Mouse (Mus musculus) limb, embryonic 11.5 days (tissue): ENCODE results near the gene Hes5. TPM values are rescaled to one million over a fixed set of nuclear protein-coding genes. Genes with fewer than 3 reads are reported as not detected.

ENCODE experiments used
- ATAC-seq: fragments of 200-750 bp; cut with Nextera tagmentation; 2 replicates; pipeline ENCODE4 v1.8.0; 2017; ENCODE audit warnings: low read depth; ENCODE audit not compliant: insufficient number of reproducible peaks, low FRiP score, low TSS enrichment
- DNase-seq: peaks from one replicate; pipeline ENCODE4 v3.0.0-alpha.2; 2015; ENCODE audit warnings: low spot score
- H3K27ac ChIP-seq: fragments of 300-500 bp; sonication (generic); replicated peaks from 2 replicates; pipeline ENCODE4 v1.5.1; 2014; ENCODE audit warnings: low read depth, mild to moderate bottlenecking, low read length
- H3K27me3 ChIP-seq: fragments of 300-500 bp; sonication (generic); 2 replicates; pipeline ENCODE4 v1.6.1; 2014; ENCODE audit warnings: mild to moderate bottlenecking, low read length, mixed read lengths; ENCODE audit not compliant: control insufficient read depth, insufficient read depth
- H3K36me3 ChIP-seq: fragments of 300-500 bp; sonication (generic); 2 replicates; pipeline ENCODE4 v1.6.1; 2014; ENCODE audit warnings: mild to moderate bottlenecking, low read length, moderate library complexity, mixed read lengths; ENCODE audit not compliant: control insufficient read depth, insufficient read depth
- H3K4me1 ChIP-seq: fragments of 300-500 bp; sonication (generic); 2 replicates; pipeline ENCODE4 v1.6.1; 2014; ENCODE audit warnings: low read length, mixed read lengths; ENCODE audit not compliant: control insufficient read depth, insufficient read depth
- H3K4me2 ChIP-seq: fragments of 300-500 bp; sonication (generic); 2 replicates; pipeline ENCODE4 v1.6.1; 2014; ENCODE audit warnings: low read depth, mild to moderate bottlenecking, moderate library complexity; ENCODE audit not compliant: severe bottlenecking
- H3K4me3 ChIP-seq: fragments of 300-500 bp; sonication (generic); 2 replicates; pipeline ENCODE4 v1.5.1; 2014; ENCODE audit warnings: low read depth, low read length
- H3K9ac ChIP-seq: fragments of 300-500 bp; sonication (generic); 2 replicates; pipeline ENCODE4 v1.6.1; 2014; ENCODE audit warnings: mild to moderate bottlenecking, low read length
- H3K9me3 ChIP-seq: fragments of 300-500 bp; sonication (generic); 2 replicates; pipeline ENCODE4 v1.6.1; 2016; ENCODE audit warnings: low read length; ENCODE audit not compliant: control insufficient read depth
- WGBS: fragments of 180-500 bp; shearing (Covaris S2); extraction: QIAGEN DNeasy Blood & Tissue Kit; methylation state at CpG from one replicate; pipeline ENCODE4 v1.1.7; 2014; 5-methylcytosine and 5-hydroxymethylcytosine counted together
- polyA plus RNA-seq: library from polyadenylated mRNA; unstranded; fragments of >200 nt; fragmentation: Nextera tagmentation; extraction: Ambion mirVana; gene quantifications from 2 replicates; pipeline ENCODE4 v1.2.1, GENCODE M21; 2014

Hes5 gene
- polyA plus RNA-seq, 1 experiment from 2014 or later = 0.49 TPM

DNA sequence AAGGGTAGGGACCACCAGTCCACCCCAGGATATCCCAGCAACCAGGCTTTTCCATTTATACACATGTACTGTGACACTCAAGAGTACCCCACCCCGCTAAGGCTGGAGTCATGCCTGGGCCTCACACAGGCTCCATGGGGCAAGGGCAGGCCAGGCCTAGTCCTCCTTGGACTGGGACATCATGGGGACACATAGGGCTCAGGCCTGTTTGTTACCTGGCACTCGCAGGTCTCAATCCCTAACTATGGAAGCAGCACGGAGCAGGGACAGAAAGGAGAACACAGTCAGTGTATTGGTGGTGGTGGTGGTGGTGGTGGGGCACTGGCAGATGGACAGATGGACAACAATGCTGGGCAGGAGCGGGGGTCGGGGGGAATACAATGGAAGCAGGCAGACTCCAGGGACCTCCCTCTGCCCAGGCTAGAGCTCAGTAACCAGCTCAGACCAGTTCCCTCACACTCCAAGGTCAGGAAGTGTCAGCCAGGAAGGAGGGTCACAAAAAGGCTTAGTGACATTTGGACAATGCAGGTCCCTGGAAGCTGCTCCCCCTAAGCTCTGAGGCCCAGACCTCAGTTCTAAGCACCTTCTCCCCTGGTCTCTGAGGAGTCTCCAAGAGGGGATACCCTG, 24.5 kb downstream of the Hes5 start:
- 83% methylated on average over 5 of the region's 5 CpGs for WGBS
- Histone ChIP-seq H3K27me3 (peaks cover 10% of the 10 kb centered on the region), H3K4me2 (no peak overlapping the region), H3K4me1 (peaks cover 7% of the 10 kb centered on the region), H3K36me3 (0 out of 2 replicates have a peak, but pooled peaks cover 2% of the 10 kb centered on the region), H3K27ac (no peak overlapping the region), H3K4me3 (no peak overlapping the region), H3K9me3 (no peaks in the 10 kb centered on the region), H3K9ac (no peak overlapping the region; the same call in 1 of the 2 replicates)
- DNase-seq (no peak), ATAC-seq (no peak)

DNA sequence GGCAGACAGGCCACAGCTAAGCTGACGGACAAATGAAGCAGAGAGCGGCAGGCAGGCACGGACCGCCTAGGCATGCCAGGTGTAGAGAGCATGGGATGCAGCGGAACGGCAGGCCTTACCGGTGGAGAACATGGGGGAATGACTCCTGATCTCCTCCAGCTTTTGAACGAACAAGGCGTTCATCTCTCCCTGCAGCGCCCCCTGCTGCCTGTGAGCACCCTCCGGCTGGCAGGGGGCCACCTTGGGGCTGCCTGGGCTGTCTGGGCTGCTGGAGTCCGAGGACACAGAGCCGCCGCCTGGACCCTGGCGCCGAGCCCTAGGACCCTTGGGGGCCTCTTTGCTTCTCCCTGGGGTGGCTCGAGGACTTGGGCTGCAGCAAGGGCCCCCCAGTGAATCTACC, 25.4 kb downstream of the Hes5 start:
- H3K9ac ChIP-seq = peak overlapping the region; percentile 43

DNA sequence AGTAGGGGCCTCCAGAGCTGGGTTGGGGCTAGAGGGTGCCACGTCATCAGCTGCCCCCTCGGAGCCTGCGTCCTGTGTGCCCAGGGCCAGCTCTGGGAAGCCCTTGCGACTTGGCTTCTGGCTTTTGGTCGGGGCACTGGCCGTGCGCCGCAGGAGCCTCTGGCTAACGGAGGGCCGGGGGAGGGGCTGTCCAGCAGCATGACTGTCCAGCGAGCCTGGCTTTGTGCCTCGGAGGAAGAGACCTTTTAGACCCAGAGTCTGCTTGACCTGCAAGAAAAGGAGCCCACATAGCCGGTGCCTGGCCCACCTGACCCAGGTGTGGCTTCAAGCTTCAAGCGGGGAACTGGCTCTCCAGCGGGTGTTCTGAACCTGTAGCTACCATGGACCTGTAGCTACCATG, 26.0 kb downstream of the Hes5 start:
- Histone ChIP-seq H3K4me1 (peaks cover 7% of the 10 kb centered on the region), H3K27me3 (peaks cover 10% of the 10 kb centered on the region), H3K9me3 (no peaks in the 10 kb centered on the region), H3K4me2 (no peak overlapping the region), H3K36me3 (0 out of 2 replicates have a peak, but pooled peaks cover 2% of the 10 kb centered on the region), H3K4me3 (no peak overlapping the region), H3K27ac (no peak overlapping the region), H3K9ac (no peak overlapping the region)
- ATAC-seq (no peak), DNase-seq (no peak)
- WGBS = 76% methylated on average over 15 of the region's 15 CpGs

More for the DNA sequence above, 25.4 kb downstream of the Hes5 start:
- ATAC-seq (no peak), DNase-seq (peak; percentile 86)
- peaks cover 7% of the 10 kb centered on the region for H3K4me1 ChIP-seq
- 21% methylated on average over 17 of the region's 17 CpGs for WGBS
- peak overlapping the region; percentile 23; the same call in 1 of the 2 replicates for H3K4me2 ChIP-seq
- H3K27ac ChIP-seq = no peak overlapping the region
- no peaks in the 10 kb centered on the region for H3K9me3 ChIP-seq
- peaks cover 10% of the 10 kb centered on the region for H3K27me3 ChIP-seq
- H3K36me3 ChIP-seq = 0 out of 2 replicates have a peak, but pooled peaks cover 2% of the 10 kb centered on the region
- no peak overlapping the region for H3K4me3 ChIP-seq

DNA sequence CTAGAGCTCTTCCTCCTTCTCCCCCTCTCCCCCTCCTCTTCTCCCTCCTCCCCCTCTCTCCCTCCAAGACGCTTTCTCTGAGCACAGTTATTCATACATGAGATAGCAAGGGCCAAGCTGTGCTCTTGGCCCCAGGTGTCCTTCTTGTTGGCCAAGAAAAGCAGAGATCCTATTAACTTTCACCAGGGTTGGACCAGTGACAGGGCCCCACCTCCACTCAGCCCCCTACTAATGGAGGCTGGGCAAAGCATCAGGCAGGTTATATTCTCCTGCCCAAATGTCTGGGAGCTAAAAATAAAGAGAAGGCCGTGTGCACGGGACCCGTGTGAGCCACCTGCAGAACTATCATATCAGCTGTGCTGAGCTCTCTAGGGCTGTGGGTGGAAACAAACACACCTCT, 34.2 kb downstream of the Hes5 start:
- Histone ChIP-seq H3K9ac (no peak overlapping the region), H3K27me3 (no peaks in the 10 kb centered on the region), H3K4me1 (no peaks in the 10 kb centered on the region), H3K36me3 (no peaks in the 10 kb centered on the region), H3K9me3 (no peaks in the 10 kb centered on the region), H3K4me3 (no peak overlapping the region), H3K27ac (no peak overlapping the region), H3K4me2 (no peak overlapping the region)
- 70% methylated on average over 4 of the region's 4 CpGs for WGBS
- ATAC-seq = no peak
- DNase-seq = no peak

DNA sequence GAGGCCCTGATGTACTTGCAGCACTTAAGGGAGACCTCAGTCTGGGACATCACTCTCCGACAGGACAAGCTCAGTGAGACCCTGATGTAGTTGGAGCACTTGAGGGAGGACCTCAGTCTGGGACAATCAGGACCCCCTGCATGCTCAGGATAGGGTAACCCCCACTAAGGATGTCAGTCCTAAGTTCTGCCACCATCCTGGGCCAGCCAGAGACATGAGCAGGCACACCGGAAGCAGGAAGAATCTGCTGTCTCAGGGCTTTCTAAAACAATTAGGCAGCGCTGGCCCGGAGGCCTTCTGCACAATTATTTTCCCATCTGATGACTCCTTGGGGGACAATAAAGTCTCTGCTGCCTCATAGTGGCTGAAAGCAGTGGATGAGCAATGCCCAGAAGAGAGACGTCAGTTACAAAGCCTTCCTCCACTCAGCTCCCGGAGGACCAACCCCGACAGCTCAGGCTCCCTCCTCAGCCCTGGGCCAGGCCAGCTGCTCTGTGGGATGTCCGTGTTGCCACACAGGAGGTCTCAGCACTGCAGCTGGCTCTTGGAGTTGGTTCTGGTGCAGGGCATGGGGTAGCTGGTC, 35.9 kb downstream of the Hes5 start:
- DNase-seq (no peak), ATAC-seq (no peak)
- Histone ChIP-seq H3K27ac (no peak overlapping the region), H3K9me3 (no peaks in the 10 kb centered on the region), H3K4me3 (no peak overlapping the region), H3K27me3 (no peaks in the 10 kb centered on the region), H3K9ac (no peak overlapping the region), H3K4me1 (no peaks in the 10 kb centered on the region), H3K4me2 (no peak overlapping the region), H3K36me3 (no peaks in the 10 kb centered on the region)
- 42% methylated on average over 8 of the region's 8 CpGs for WGBS

DNA sequence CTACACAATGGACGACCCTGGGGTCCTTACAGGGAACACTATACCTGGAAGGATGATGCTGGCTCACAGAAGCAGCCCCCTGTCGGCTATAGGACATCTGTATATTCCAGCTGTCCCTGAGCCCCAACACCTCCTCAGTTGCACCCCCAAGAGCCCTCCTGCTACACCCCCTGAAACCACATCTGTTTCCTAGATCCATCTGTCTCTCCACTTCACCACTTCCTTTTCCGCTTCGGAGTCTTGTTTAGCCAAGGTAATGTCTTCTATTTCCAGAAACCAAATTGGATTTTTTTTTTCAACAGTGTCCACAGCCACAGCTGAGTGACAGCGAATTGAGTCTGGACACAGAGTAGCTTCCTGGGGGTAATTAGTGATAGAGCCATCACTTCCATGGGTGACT, 38.7 kb downstream of the Hes5 start:
- ATAC-seq (no peak), DNase-seq (no peak)
- no peak overlapping the region for H3K9ac ChIP-seq
- H3K27ac ChIP-seq = no peak overlapping the region
- no peaks in the 10 kb centered on the region for H3K9me3 ChIP-seq
- no peak overlapping the region for H3K4me2 ChIP-seq
- no peak overlapping the region for H3K4me3 ChIP-seq
- H3K4me1 ChIP-seq = 0 out of 2 replicates have a peak, but pooled peaks cover 2% of the 10 kb centered on the region
- no peaks in the 10 kb centered on the region for H3K36me3 ChIP-seq
- 79% methylated on average over 5 of the region's 5 CpGs for WGBS
- no peaks in the 10 kb centered on the region for H3K27me3 ChIP-seq

DNA sequence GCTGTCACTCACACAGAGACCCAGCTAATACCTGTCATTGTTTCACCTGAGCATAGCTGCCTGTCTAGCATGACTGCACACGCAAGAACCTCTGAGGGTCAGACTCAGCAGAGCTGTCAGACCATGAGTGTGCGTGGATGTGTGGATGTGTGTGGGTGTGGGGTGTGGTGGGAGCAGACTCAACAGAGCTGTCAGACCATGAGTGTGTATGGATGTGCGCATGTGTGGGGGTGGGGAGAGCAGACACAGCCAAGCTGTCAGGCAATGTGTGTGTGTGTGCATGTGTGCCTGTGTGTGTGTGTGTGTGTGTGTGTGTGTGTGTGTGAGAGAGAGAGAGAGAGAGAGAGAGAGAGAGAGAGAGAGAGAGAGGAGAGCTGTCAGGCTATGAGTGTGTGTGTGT, 44.6 kb downstream of the Hes5 start:
- Histone ChIP-seq H3K4me3 (no peak overlapping the region), H3K4me1 (0 out of 2 replicates have a peak, but pooled peaks cover 2% of the 10 kb centered on the region), H3K27me3 (no peaks in the 10 kb centered on the region), H3K9ac (no peak overlapping the region), H3K27ac (no peak overlapping the region), H3K4me2 (no peak overlapping the region), H3K36me3 (no peaks in the 10 kb centered on the region), H3K9me3 (no peaks in the 10 kb centered on the region)
- whole genome bisulfite sequencing = 87% methylated on average over 3 of the region's 3 CpGs
- ATAC-seq (no peak), DNase-seq (no peak)

DNA sequence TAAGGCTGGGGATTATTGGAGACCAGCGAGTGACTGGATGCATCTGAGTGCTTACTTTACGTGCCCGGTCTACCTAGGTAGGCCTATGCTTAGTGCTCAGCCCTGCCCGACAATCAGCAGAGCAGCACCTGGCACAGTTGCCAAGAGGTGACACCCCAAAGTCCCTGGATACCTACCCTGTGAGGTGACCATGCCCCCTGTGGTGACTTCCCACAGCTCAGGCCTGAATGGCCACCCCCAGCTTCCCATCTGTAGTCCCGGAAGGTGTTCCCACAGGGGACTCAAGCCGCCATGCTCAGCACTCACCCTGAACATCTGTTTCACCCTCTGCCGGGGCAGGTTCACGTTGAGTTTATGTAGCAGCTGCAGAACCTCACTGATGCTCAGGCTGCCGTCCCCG, 45.6 kb downstream of the Hes5 start:
- ATAC-seq (no peak), DNase-seq (no peak)
- H3K36me3 ChIP-seq = no peaks in the 10 kb centered on the region
- no peaks in the 10 kb centered on the region for H3K27me3 ChIP-seq
- no peaks in the 10 kb centered on the region for H3K9me3 ChIP-seq
- no peak overlapping the region for H3K27ac ChIP-seq
- H3K4me1 ChIP-seq = 0 out of 2 replicates have a peak, but pooled peaks cover 2% of the 10 kb centered on the region
- no peak overlapping the region for H3K4me3 ChIP-seq
- no peak overlapping the region for H3K4me2 ChIP-seq
- no peak overlapping the region for H3K9ac ChIP-seq
- WGBS = 52% methylated on average over 10 of the region's 10 CpGs
